Mouse (Mus musculus) kidney, adult 2 months (tissue): ENCODE measurements at regions not wholly inside any gene's neighbourhood (a gene's known extent, or its start where the extent isn't known, plus 50 kb on each side); places are given as distances from the start of the nearest gene placed in this dataset.
"Not testable (repeated sequence)": the region's sequence is repeated elsewhere in the genome, so short reads cannot be mapped to it uniquely, and the experiment has no call there.

Experiments
- CTCF ChIP-seq: fragments of 200-500 bp; conservative IDR thresholded peaks from 2 replicates; pipeline ENCODE4 v1.5.1; 2011; ENCODE audit warnings: low read depth, mild to moderate bottlenecking, control low read depth, low read length, moderate library complexity, mixed read lengths; ENCODE audit not compliant: insufficient read depth, insufficient read length
- POLR2A ChIP-seq: fragments of 200-500 bp; IDR thresholded peaks from one replicate; pipeline ENCODE4 v1.6.1; 2011; ENCODE audit warnings: low read depth, low read length, control low read depth

GRCm38 (mm10) chr14:36314673-36315072, 220.0 kb downstream of the 4930474N05Rik start:
- not testable (repeated sequence) for TF ChIP-seq CTCF, POLR2A
